Mouse (Mus musculus): ENCODE data around the gene Wnk1. TPM values are rescaled to one million over a fixed set of nuclear protein-coding genes. Genes with fewer than 3 reads are reported as not detected.

Gene Wnk1
- polyA plus RNA-seq, 1 experiment from 2014 or later: 51.5 TPM

MicroRNAs encoded within 50 kb of the gene (microRNA counts, 519-probe panel; counts per million panel counts)
- microRNA mmu-miR-706: 342 counts per million, percentile 67 among the panel's probes with 10 or more counts

Small RNAs within 50 kb of the gene (microRNA-seq; reads per million reads assigned to microRNA genes)
- not detected for gene Mir706

Other genes with a start within 250 kb of the Wnk1 start
- gene Erc1, start 190.5 kb downstream of the Wnk1 start, polyA plus RNA-seq (2016; fragmentation: Nextera tagmentation; extraction: Ambion mirVana): 35.7 and 38.8 TPM in 2 replicates
- gene Rad52, start 136.0 kb downstream of the Wnk1 start, polyA plus RNA-seq (2016; fragmentation: Nextera tagmentation; extraction: Ambion mirVana): 21.6 and 25.3 TPM in 2 replicates
- gene Ninj2, start 54.7 kb upstream of the Wnk1 start, polyA plus RNA-seq (2016; fragmentation: Nextera tagmentation; extraction: Ambion mirVana): not detected in 2 replicates

Data from neural tube, embryonic 12.5 days (tissue).